Mouse (Mus musculus) hindbrain, embryonic 14.5 days (tissue): ENCODE measurements around the gene Tmem186. TPM values are rescaled to one million over a fixed set of nuclear protein-coding genes. Genes with fewer than 3 reads are reported as not detected.

Experiments used
- ATAC-seq: fragments of 200-750 bp; cut with Nextera tagmentation; 2 replicates; pipeline ENCODE4 v1.8.0; 2017; ENCODE audit warnings: moderate number of reproducible peaks, mild to moderate bottlenecking, moderate TSS enrichment, moderate library complexity; ENCODE audit not compliant: low FRiP score
- DNase-seq: peaks from one replicate; pipeline ENCODE4 v3.0.0-alpha.2; 2015; ENCODE audit warnings: low spot score
- H3K27ac ChIP-seq: fragments of 300-500 bp; sonication (generic); 2 replicates; pipeline ENCODE4 v1.5.1; 2014; ENCODE audit warnings: mild to moderate bottlenecking, moderate library complexity
- H3K27me3 ChIP-seq: fragments of 300-500 bp; sonication (generic); 2 replicates; pipeline ENCODE4 v1.6.1; 2014; ENCODE audit warnings: mild to moderate bottlenecking, low read length, mixed read lengths; ENCODE audit not compliant: control insufficient read depth, insufficient read depth
- H3K36me3 ChIP-seq: fragments of 300-500 bp; sonication (generic); replicated peaks from 2 replicates; pipeline ENCODE4 v1.6.1; 2014; ENCODE audit not compliant: control insufficient read depth, insufficient read depth
- H3K4me1 ChIP-seq: fragments of 300-500 bp; sonication (generic); replicated peaks from 2 replicates; pipeline ENCODE4 v1.6.1; 2014; ENCODE audit warnings: antibody characterized with exemption, low read length, mixed read lengths; ENCODE audit not compliant: control insufficient read depth, insufficient read depth
- H3K4me2 ChIP-seq: fragments of 300-500 bp; sonication (generic); replicated peaks from 2 replicates; pipeline ENCODE4 v1.6.1; 2014; ENCODE audit warnings: mild to moderate bottlenecking, moderate library complexity
- H3K4me3 ChIP-seq: fragments of 300-500 bp; sonication (generic); replicated peaks from 2 replicates; pipeline ENCODE4 v1.5.1; 2014; ENCODE audit warnings: mild to moderate bottlenecking, low read length
- H3K9ac ChIP-seq: fragments of 300-500 bp; sonication (generic); 2 replicates; pipeline ENCODE4 v1.6.1; 2014
- H3K9me3 ChIP-seq: fragments of 300-500 bp; sonication (generic); 2 replicates; pipeline ENCODE4 v1.6.1; 2016; ENCODE audit warnings: low read length; ENCODE audit not compliant: control insufficient read depth
- WGBS: fragments of 180-500 bp; shearing (Covaris S2); extraction: QIAGEN DNeasy Blood & Tissue Kit; methylation state at CpG from one replicate; pipeline ENCODE4 v1.1.7; 2014; 5-methylcytosine and 5-hydroxymethylcytosine counted together
- microRNA-seq: library from miRNA; unstranded; fragments of <30 nt; microRNA quantifications from one replicate; pipeline ENCODE4, GENCODE M21; 2016
- polyA plus RNA-seq: library from polyadenylated mRNA; unstranded; fragments of >200 nt; fragmentation: Nextera tagmentation; extraction: Ambion mirVana; gene quantifications from 2 replicates; pipeline ENCODE4 v1.2.1, GENCODE M21; 2014

Gene Tmem186
- polyA plus RNA-seq, 1 experiment from 2014 or later = 15.1 TPM

DNA sequence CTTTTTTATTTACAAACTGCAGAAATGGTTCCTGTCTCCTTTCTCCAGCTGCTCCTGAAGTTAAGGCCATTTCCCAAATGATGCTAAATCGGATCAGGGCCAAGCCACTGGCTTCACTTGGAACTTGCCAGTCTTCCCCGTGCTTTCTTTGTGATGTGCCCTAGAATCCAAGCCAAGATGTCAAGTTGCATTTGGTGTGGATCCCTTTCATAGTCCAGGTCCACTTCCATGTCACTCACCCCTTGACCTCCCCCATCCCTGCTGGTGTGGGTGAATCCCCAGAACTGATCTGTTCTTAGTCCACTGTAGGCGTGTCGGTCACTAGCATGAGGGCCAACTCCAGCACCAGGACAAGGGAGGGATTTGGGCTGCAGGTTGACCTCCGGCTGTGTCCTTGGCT, 40.0 kb downstream of the Tmem186 start:
- Histone ChIP-seq H3K9ac (no peak overlapping the region), H3K9me3 (no peaks in the 10 kb centered on the region), H3K27me3 (no peaks in the 10 kb centered on the region), H3K36me3 (peaks cover 15% of the 10 kb centered on the region; the same call in 1 of the 2 replicates), H3K4me3 (no peak overlapping the region), H3K4me2 (no peak overlapping the region), H3K4me1 (no peaks in the 10 kb centered on the region), H3K27ac (no peak overlapping the region)
- no peak for ATAC-seq
- 89% methylated on average over 5 of the region's 5 CpGs for WGBS
- no peak for DNase-seq

DNA sequence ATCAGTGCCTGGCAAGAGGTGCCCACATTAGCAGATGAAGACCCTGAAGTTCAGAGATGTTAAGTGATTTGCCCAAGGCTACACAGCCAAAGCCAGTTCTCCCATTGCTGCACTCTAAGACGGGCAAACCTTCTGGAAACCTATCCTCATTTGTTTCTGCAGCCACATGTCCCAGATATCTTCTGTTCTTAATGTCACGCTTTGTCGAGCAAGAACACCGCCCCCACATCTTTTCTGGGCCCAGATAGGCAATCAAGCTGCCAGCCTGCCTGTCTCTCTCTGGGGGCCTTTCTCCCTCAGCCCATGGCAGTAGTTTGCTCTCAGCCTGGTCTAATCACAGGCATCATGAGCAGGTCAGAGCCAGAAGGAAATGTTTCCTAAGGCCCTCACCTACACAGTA, 41.2 kb downstream of the Tmem186 start:
- H3K27me3 ChIP-seq = no peaks in the 10 kb centered on the region
- ATAC-seq (no peak), DNase-seq (no peak)
- no peak overlapping the region for H3K9ac ChIP-seq
- no peak overlapping the region for H3K4me2 ChIP-seq
- H3K4me1 ChIP-seq = no peaks in the 10 kb centered on the region
- no peak overlapping the region for H3K4me3 ChIP-seq
- H3K36me3 ChIP-seq = peaks cover 6% of the 10 kb centered on the region; the same call in 1 of the 2 replicates
- no peaks in the 10 kb centered on the region for H3K9me3 ChIP-seq
- 57% methylated on average over 4 of the region's 4 CpGs for WGBS
- no peak overlapping the region for H3K27ac ChIP-seq

- H3K36me3 ChIP-seq = 0 out of 2 replicates have a peak, but pooled peaks cover 6% of the 10 kb centered on the region
- no peak overlapping the region for H3K4me3 ChIP-seq
- H3K9ac ChIP-seq = no peak overlapping the region
- no peak overlapping the region for H3K27ac ChIP-seq
- DNase-seq = no peak
- H3K27me3 ChIP-seq = no peaks in the 10 kb centered on the region
- H3K4me1 ChIP-seq = no peaks in the 10 kb centered on the region
- WGBS = 77% methylated on average over 4 of the region's 4 CpGs
- H3K9me3 ChIP-seq = no peaks in the 10 kb centered on the region
- no peak overlapping the region for H3K4me2 ChIP-seq
- no peak for ATAC-seq
Observed at GRCm38 (mm10) chr16:8595411-8595810, 42.1 kb downstream of the Tmem186 start.

DNA sequence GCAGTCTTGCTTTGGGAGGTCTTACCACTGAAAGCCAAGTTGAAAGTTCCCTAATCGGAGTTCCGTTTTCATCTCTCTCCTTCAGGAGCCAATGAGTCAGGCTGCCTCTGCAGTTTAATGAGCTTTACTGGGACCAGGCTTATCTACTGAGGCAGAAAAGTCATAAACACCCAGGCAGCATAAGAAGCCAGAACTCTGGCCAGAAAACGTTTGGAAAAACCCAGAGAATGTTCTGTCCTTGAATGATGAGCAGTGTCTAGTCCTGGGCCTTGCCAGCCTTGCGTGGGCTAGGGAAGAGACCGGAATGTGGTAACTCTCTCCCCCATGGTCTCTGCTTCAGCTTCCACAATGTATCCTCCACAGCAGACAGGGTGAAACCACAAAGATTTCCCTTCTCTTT, 52.5 kb downstream of the Tmem186 start:
- 82% methylated on average over 5 of the region's 5 CpGs for WGBS
- no peak for DNase-seq
- no peak overlapping the region for H3K4me2 ChIP-seq
- no peak for ATAC-seq
- no peaks in the 10 kb centered on the region for H3K27me3 ChIP-seq
- no peaks in the 10 kb centered on the region for H3K9me3 ChIP-seq
- peaks cover 48% of the 10 kb centered on the region for H3K36me3 ChIP-seq
- H3K4me1 ChIP-seq = no peaks in the 10 kb centered on the region
- no peak overlapping the region for H3K27ac ChIP-seq
- no peak overlapping the region for H3K9ac ChIP-seq
- no peak overlapping the region for H3K4me3 ChIP-seq

DNA sequence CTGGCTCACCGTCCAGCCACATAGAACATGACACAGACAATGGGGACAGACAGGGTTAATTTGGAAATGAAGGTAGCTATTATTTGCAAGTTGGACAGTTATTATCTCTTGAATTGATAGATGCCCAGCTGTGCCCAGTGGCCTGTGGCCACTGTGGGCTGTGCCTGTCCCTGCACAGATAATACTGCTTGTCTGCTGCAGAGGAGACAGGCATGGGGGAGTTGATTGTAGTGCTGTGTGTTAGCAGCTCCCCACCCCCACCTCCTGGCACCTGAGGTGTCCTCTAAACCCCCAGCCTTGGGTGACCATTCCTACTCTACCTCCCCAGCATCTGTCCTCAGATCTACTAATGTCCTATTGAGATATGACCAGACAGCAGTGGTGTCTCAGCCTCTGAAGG, 53.3 kb downstream of the Tmem186 start:
- Histone ChIP-seq H3K27me3 (no peaks in the 10 kb centered on the region), H3K36me3 (peaks cover 40% of the 10 kb centered on the region), H3K9me3 (no peaks in the 10 kb centered on the region), H3K4me1 (no peaks in the 10 kb centered on the region), H3K4me3 (no peak overlapping the region), H3K27ac (no peak overlapping the region), H3K9ac (no peak overlapping the region), H3K4me2 (no peak overlapping the region)
- ATAC-seq (no peak), DNase-seq (no peak)
- WGBS = 44% methylated on average over 1 of the region's 1 CpGs

Small RNA genes lying within 50 kb of the gene (microRNA-seq; reads per million reads assigned to microRNA genes)
- gene Gm22137 = not detected

Other genes with a start within 250 kb of the Tmem186 start
- 0.68 and 0.86 TPM in 2 replicates for gene Tmem114, start 212.6 kb downstream of the Tmem186 start, polyA plus RNA-seq
- 49.7 and 53.8 TPM in 2 replicates for gene Mettl22, start 166.9 kb downstream of the Tmem186 start, polyA plus RNA-seq
- 69.5 and 74.3 TPM in 2 replicates for gene Abat, start 124.3 kb downstream of the Tmem186 start, polyA plus RNA-seq
- 31.7 and 37.0 TPM in 2 replicates for gene Pmm2, start within 50 bp of the Tmem186 start, polyA plus RNA-seq
- gene Carhsp1, start 34.4 kb upstream of the Tmem186 start, polyA plus RNA-seq = 57.0 and 58.8 TPM in 2 replicates
- gene Gm5767, start 43.1 kb upstream of the Tmem186 start, polyA plus RNA-seq = 0.35 TPM in 1 of 2 replicates, not detected in the other
- gene Usp7, start 154.6 kb upstream of the Tmem186 start, polyA plus RNA-seq = 44.7 and 44.9 TPM in 2 replicates
- gene 1810013L24Rik, start 192.4 kb upstream of the Tmem186 start, polyA plus RNA-seq = 23.5 and 25.6 TPM in 2 replicates